ENCODE assay signal across 14 mouse cellular contexts in genomic region chr7:112917613-112918278, GRCm38 (mm10). TPM values are rescaled to one million over a fixed set of nuclear protein-coding genes. Genes with fewer than 3 reads are reported as not detected.
DNase-seq lines count a peak whose midpoint lies in the region; ATAC-seq lines count a peak whose summit lies in the region.
"Had no signal": no experiment of that assay in that cellular context is flagged by ENCODE, and none has a peak within 500 bp of the region (broad histone marks: within the 10 kb centered on the region; RNA-seq: fewer than 3 reads in every experiment).

No protein-coding gene starts in this region.

- 51% methylated on average over 10 of the region's 10 CpGs for WGBS in hindbrain, embryonic 12.5 days
- WGBS in hindbrain, embryonic 16.5 days, result 49% methylated on average over 10 of the region's 10 CpGs
- WGBS in neural tube, embryonic 13.5 days, result 51% methylated on average over 10 of the region's 10 CpGs
- 55% methylated on average over 10 of the region's 10 CpGs for WGBS in neural tube, embryonic 15.5 days

- DNase-seq in fibroblast of lung, adult 2 months (ENCODE audit: low read depth), result peak; percentile 27
- no peak for DNase-seq in cerebellum, adult 8-10 months
- DNase-seq in left cerebral cortex, adult 8-10 months (ENCODE audit: low spot score in 2 of 2), result no peak
- DNase-seq: kidney, adult 18-20 months; lung, adult 2 months had no signal

- no peak for ATAC-seq in hindbrain, embryonic 12.5 days (ENCODE audit: low FRiP score)
- ATAC-seq in hindbrain, embryonic 16.5 days, result no peak
- ATAC-seq in neural tube, embryonic 13.5 days (ENCODE audit: low read depth), result no peak
- no peak for ATAC-seq in neural tube, embryonic 15.5 days (ENCODE audit: low FRiP score)

- no peaks in the 10 kb centered on the region; the same call in 1 of the 2 replicates for H3K27me3 ChIP-seq in hindbrain, embryonic 12.5 days
- H3K27me3 ChIP-seq in hindbrain, embryonic 16.5 days (replicated peaks; ENCODE audit: control insufficient read depth, insufficient read depth, low read length), result no peaks in the 10 kb centered on the region
- no peaks in the 10 kb centered on the region for H3K27me3 ChIP-seq in neural tube, embryonic 13.5 days
- 0 out of 2 replicates have a peak, but pooled peaks cover 2% of the 10 kb centered on the region for H3K27me3 ChIP-seq in neural tube, embryonic 15.5 days (replicated peaks)

- no peaks in the 10 kb centered on the region for H3K36me3 ChIP-seq in hindbrain, embryonic 12.5 days
- H3K36me3 ChIP-seq in hindbrain, embryonic 16.5 days (ENCODE audit: control insufficient read depth, insufficient read depth, low read length), result no peaks in the 10 kb centered on the region
- H3K36me3 ChIP-seq in neural tube, embryonic 13.5 days, result no peaks in the 10 kb centered on the region
- no peaks in the 10 kb centered on the region for H3K36me3 ChIP-seq in neural tube, embryonic 15.5 days
- H3K36me3 ChIP-seq: forebrain, embryonic 10.5 days; G1E; limb, embryonic 12.5 days had no signal

- no peak overlapping the region for H3K4me3 ChIP-seq in hindbrain, embryonic 12.5 days
- H3K4me3 ChIP-seq in hindbrain, embryonic 16.5 days (ENCODE audit: low read length), result no peak overlapping the region
- H3K4me3 ChIP-seq in neural tube, embryonic 13.5 days, result no peak overlapping the region
- H3K4me3 ChIP-seq in neural tube, embryonic 15.5 days (replicated peaks), result no peak overlapping the region
- H3K4me3 ChIP-seq: forebrain, embryonic 10.5 days; limb, embryonic 12.5 days had no signal

- H3K4me1 ChIP-seq in hindbrain, embryonic 12.5 days, result peaks cover 21% of the 10 kb centered on the region
- peaks cover 11% of the 10 kb centered on the region for H3K4me1 ChIP-seq in hindbrain, embryonic 16.5 days (ENCODE audit: control insufficient read depth, insufficient read depth, low read depth, low read length)
- peaks cover 2% of the 10 kb centered on the region for H3K4me1 ChIP-seq in neural tube, embryonic 13.5 days (replicated peaks)
- H3K4me1 ChIP-seq in neural tube, embryonic 15.5 days, result peaks cover 8% of the 10 kb centered on the region; the same call in 1 of the 2 replicates
- H3K4me1 ChIP-seq: limb, embryonic 12.5 days had no signal

- H3K27ac ChIP-seq in hindbrain, embryonic 12.5 days, result no peak overlapping the region
- H3K27ac ChIP-seq in hindbrain, embryonic 16.5 days (ENCODE audit: low read depth, low read length), result no peak overlapping the region
- H3K27ac ChIP-seq in neural tube, embryonic 13.5 days (replicated peaks), result no peak overlapping the region
- no peak overlapping the region for H3K27ac ChIP-seq in neural tube, embryonic 15.5 days (replicated peaks)
- H3K27ac ChIP-seq: limb, embryonic 12.5 days had no signal

- no peak overlapping the region for H3K9ac ChIP-seq in hindbrain, embryonic 12.5 days
- no peak overlapping the region for H3K9ac ChIP-seq in hindbrain, embryonic 16.5 days (ENCODE audit: low read depth, low read length)
- peak overlapping the region; percentile 13; the same call in 1 of the 2 replicates for H3K9ac ChIP-seq in neural tube, embryonic 13.5 days
- no peak overlapping the region for H3K9ac ChIP-seq in neural tube, embryonic 15.5 days (replicated peaks)
- H3K9ac ChIP-seq: limb, embryonic 12.5 days had no signal

- peak overlapping the region; percentile 33; the same call in 1 of the 2 replicates for H3K4me2 ChIP-seq in hindbrain, embryonic 12.5 days (replicated peaks)
- H3K4me2 ChIP-seq in hindbrain, embryonic 16.5 days (ENCODE audit: low read length), result no peak overlapping the region; the same call in 1 of the 2 replicates
- H3K4me2 ChIP-seq in neural tube, embryonic 13.5 days, result 0 out of 2 replicates have a peak overlapping the region, but pooled peaks have one; percentile 6
- H3K4me2 ChIP-seq in neural tube, embryonic 15.5 days, result no peak overlapping the region
- H3K4me2 ChIP-seq: limb, embryonic 12.5 days had no signal

- H3K9me3 ChIP-seq in hindbrain, embryonic 12.5 days (replicated peaks), result no peaks in the 10 kb centered on the region
- H3K9me3 ChIP-seq in hindbrain, embryonic 16.5 days (ENCODE audit: control insufficient read depth, low read length), result no peaks in the 10 kb centered on the region
- no peaks in the 10 kb centered on the region for H3K9me3 ChIP-seq in neural tube, embryonic 13.5 days
- H3K9me3 ChIP-seq in neural tube, embryonic 15.5 days (replicated peaks), result no peaks in the 10 kb centered on the region
- H3K9me3 ChIP-seq: forebrain, embryonic 10.5 days; limb, embryonic 12.5 days had no signal

RNA-seq across cellular contexts. Expression of gene Rassf10, which starts 36.0 kb away (rescaled TPM):
- 2.2 and 2.5 TPM in 2 replicates for polyA plus RNA-seq in hindbrain, embryonic 12.5 days (2016; fragmentation: Nextera tagmentation; extraction: Ambion mirVana)
- polyA plus RNA-seq in hindbrain, embryonic 16.5 days (2015; fragmentation: Nextera tagmentation; extraction: Ambion mirVana), result 3.7 and 3.9 TPM in 2 replicates
- polyA plus RNA-seq in neural tube, embryonic 13.5 days (2015; fragmentation: Nextera tagmentation; extraction: Ambion mirVana), result 5.0 and 6.0 TPM in 2 replicates
- polyA plus RNA-seq in neural tube, embryonic 15.5 days (2015; fragmentation: Nextera tagmentation; extraction: Ambion mirVana), result 3.1 and 3.6 TPM in 2 replicates
- total RNA-seq in left cerebral cortex, adult 8-10 months (2022), result under 1 TPM; 0.59 to 0.98 (median 0.78) TPM
- total RNA-seq: G1E; megakaryocyte-erythroid progenitor cell, adult 5-6 weeks had no signal
- polyA plus RNA-seq: activated CD4-positive, CD25-positive, alpha-beta regulatory T cell, adult 4 months; G1E had no signal

Comparison
In these comparisons a context has a peak if more than half of its experiments do, and no peak if none do; other contexts are left out.
1. H3K4me2 ChIP-seq: peak in hindbrain, embryonic 12.5 days (single experiment) and neural tube, embryonic 13.5 days (single experiment); none in hindbrain, embryonic 16.5 days (single experiment) and neural tube, embryonic 15.5 days (single experiment).